Mouse (Mus musculus) liver, embryonic 12.5 days (tissue): Measurements from ENCODE around the gene Teddm1b. TPM values are rescaled to one million over a fixed set of nuclear protein-coding genes. Genes with fewer than 3 reads are reported as not detected.
A peak's percentile ranks its signal among the peaks of the same experiment; 100 is the strongest.

Experiments
- ATAC-seq: fragments of 200-750 bp; cut with Nextera tagmentation; 2 replicates; pipeline ENCODE4 v1.8.0; 2017; ENCODE audit warnings: moderate number of reproducible peaks, mild to moderate bottlenecking, moderate library complexity
- H3K27ac ChIP-seq: fragments of 300-500 bp; sonication (generic); 2 replicates; pipeline ENCODE4 v1.5.1; 2016; ENCODE audit warnings: mild to moderate bottlenecking
- H3K27me3 ChIP-seq: fragments of 300-500 bp; sonication (generic); replicated peaks from 2 replicates; pipeline ENCODE4 v1.6.1; 2016; ENCODE audit warnings: mild to moderate bottlenecking, moderate library complexity
- H3K36me3 ChIP-seq: fragments of 300-500 bp; sonication (generic); 2 replicates; pipeline ENCODE4 v1.6.1; 2016; ENCODE audit warnings: mild to moderate bottlenecking, moderate library complexity
- H3K4me1 ChIP-seq: fragments of 300-500 bp; sonication (generic); 2 replicates; pipeline ENCODE4 v1.6.1; 2016
- H3K4me2 ChIP-seq: fragments of 300-500 bp; sonication (generic); 2 replicates; pipeline ENCODE4 v1.6.1; 2016; ENCODE audit warnings: mild to moderate bottlenecking, moderate library complexity
- H3K4me3 ChIP-seq: fragments of 300-500 bp; sonication (generic); 2 replicates; pipeline ENCODE4 v1.5.1; 2016; ENCODE audit warnings: mild to moderate bottlenecking, moderate library complexity
- H3K9ac ChIP-seq: fragments of 300-500 bp; sonication (generic); 2 replicates; pipeline ENCODE4 v1.6.1; 2016; ENCODE audit warnings: mild to moderate bottlenecking, moderate library complexity
- H3K9me3 ChIP-seq: fragments of 300-500 bp; sonication (generic); replicated peaks from 2 replicates; pipeline ENCODE4 v1.6.1; 2016; ENCODE audit warnings: mild to moderate bottlenecking, moderate library complexity
- WGBS: fragments of 180-500 bp; shearing (Covaris S2); methylation state at CpG from one replicate; pipeline ENCODE4 v1.1.7; 2016; ENCODE audit not compliant: insufficient replicate concordance; 5-methylcytosine and 5-hydroxymethylcytosine counted together
- polyA plus RNA-seq: library from polyadenylated mRNA; unstranded; fragments of >200 nt; fragmentation: Nextera tagmentation; extraction: Ambion mirVana; gene quantifications from 2 replicates; pipeline ENCODE4 v1.2.1, GENCODE M21; 2016

The Teddm1b gene
- polyA plus RNA-seq, 1 experiment from 2014 or later: 0.25 TPM

GRCm38 (mm10) chr1:153905884-153906283, 31.7 kb downstream of the Teddm1b start:
- 88% methylated on average over 3 of the region's 3 CpGs for WGBS
- ATAC-seq: no peak
- peaks cover 84% of the 10 kb centered on the region for H3K36me3 ChIP-seq

GRCm38 (mm10) chr1:153908208-153908607, 34.1 kb downstream of the Teddm1b start:
- Histone ChIP-seq H3K4me3 (no peak overlapping the region), H3K27ac (no peak overlapping the region), H3K4me1 (peaks cover 16% of the 10 kb centered on the region), H3K4me2 (no peak overlapping the region), H3K36me3 (peaks cover 79% of the 10 kb centered on the region), H3K9ac (no peak overlapping the region), H3K9me3 (no peaks in the 10 kb centered on the region), H3K27me3 (no peaks in the 10 kb centered on the region)
- 81% methylated on average over 6 of the region's 6 CpGs for WGBS
- ATAC-seq: no peak

More at GRCm38 (mm10) chr1:153905884-153906283, 31.7 kb downstream of the Teddm1b start:
- Histone ChIP-seq H3K27ac (no peak overlapping the region), H3K27me3 (no peaks in the 10 kb centered on the region), H3K4me3 (no peak overlapping the region), H3K9ac (no peak overlapping the region), H3K4me2 (no peak overlapping the region), H3K9me3 (no peaks in the 10 kb centered on the region), H3K4me1 (peaks cover 38% of the 10 kb centered on the region)

GRCm38 (mm10) chr1:153908741-153909140, 34.6 kb downstream of the Teddm1b start:
- 84% methylated on average over 4 of the region's 4 CpGs for WGBS
- Histone ChIP-seq H3K9me3 (no peaks in the 10 kb centered on the region), H3K36me3 (peaks cover 74% of the 10 kb centered on the region), H3K27ac (no peak overlapping the region), H3K4me3 (no peak overlapping the region), H3K27me3 (no peaks in the 10 kb centered on the region), H3K4me1 (peaks cover 16% of the 10 kb centered on the region), H3K9ac (no peak overlapping the region), H3K4me2 (no peak overlapping the region)
- no peak for ATAC-seq

- ATAC-seq: no peak
- Histone ChIP-seq H3K9ac (no peak overlapping the region), H3K9me3 (no peaks in the 10 kb centered on the region), H3K4me3 (no peak overlapping the region), H3K4me2 (no peak overlapping the region), H3K27ac (no peak overlapping the region), H3K27me3 (no peaks in the 10 kb centered on the region), H3K36me3 (peaks cover 67% of the 10 kb centered on the region), H3K4me1 (peaks cover 16% of the 10 kb centered on the region)
- WGBS: 69% methylated on average over 10 of the region's 10 CpGs
Measured at GRCm38 (mm10) chr1:153909213-153909962, 35.2 kb downstream of the Teddm1b start.

GRCm38 (mm10) chr1:153909963-153910291, 35.8 kb downstream of the Teddm1b start:
- Histone ChIP-seq H3K27me3 (no peaks in the 10 kb centered on the region), H3K4me2 (no peak overlapping the region), H3K9ac (no peak overlapping the region), H3K9me3 (no peaks in the 10 kb centered on the region), H3K4me3 (no peak overlapping the region), H3K36me3 (peaks cover 62% of the 10 kb centered on the region), H3K4me1 (peaks cover 16% of the 10 kb centered on the region), H3K27ac (peak overlapping the region; percentile 36; the same call in 1 of the 2 replicates)
- WGBS: 72% methylated on average over 9 of the region's 9 CpGs
- ATAC-seq: peak; percentile 73

- ATAC-seq: no peak
- H3K4me1 ChIP-seq: peaks cover 16% of the 10 kb centered on the region
- peaks cover 57% of the 10 kb centered on the region for H3K36me3 ChIP-seq
- H3K27me3 ChIP-seq: no peaks in the 10 kb centered on the region
- H3K4me3 ChIP-seq: no peak overlapping the region
- H3K9me3 ChIP-seq: no peaks in the 10 kb centered on the region
- H3K27ac ChIP-seq: peak overlapping the region; percentile 36; the same call in 1 of the 2 replicates
- no peak overlapping the region for H3K4me2 ChIP-seq
- WGBS: 71% methylated on average over 5 of the region's 5 CpGs
- H3K9ac ChIP-seq: no peak overlapping the region
Measured at GRCm38 (mm10) chr1:153910423-153910822, 36.3 kb downstream of the Teddm1b start.

- peaks cover 16% of the 10 kb centered on the region for H3K4me1 ChIP-seq
- WGBS: 83% methylated on average over 6 of the region's 6 CpGs
- H3K4me3 ChIP-seq: no peak overlapping the region
- H3K9me3 ChIP-seq: no peaks in the 10 kb centered on the region
- H3K4me2 ChIP-seq: no peak overlapping the region
- H3K27ac ChIP-seq: no peak overlapping the region
- H3K36me3 ChIP-seq: peaks cover 48% of the 10 kb centered on the region
- no peaks in the 10 kb centered on the region for H3K27me3 ChIP-seq
- ATAC-seq: no peak
- no peak overlapping the region for H3K9ac ChIP-seq
Measured at GRCm38 (mm10) chr1:153911276-153911795, 37.2 kb downstream of the Teddm1b start.

GRCm38 (mm10) chr1:153913869-153914268, 39.7 kb downstream of the Teddm1b start:
- ATAC-seq: no peak
- Histone ChIP-seq H3K36me3 (peaks cover 23% of the 10 kb centered on the region), H3K4me1 (peaks cover 15% of the 10 kb centered on the region), H3K27me3 (no peaks in the 10 kb centered on the region), H3K27ac (no peak overlapping the region), H3K9me3 (no peaks in the 10 kb centered on the region), H3K9ac (no peak overlapping the region), H3K4me2 (no peak overlapping the region), H3K4me3 (no peak overlapping the region)
- 64% methylated on average over 3 of the region's 3 CpGs for WGBS

GRCm38 (mm10) chr1:153918521-153919206, 44.5 kb downstream of the Teddm1b start:
- H3K36me3 ChIP-seq: no peaks in the 10 kb centered on the region
- H3K4me3 ChIP-seq: no peak overlapping the region
- 74% methylated on average over 3 of the region's 3 CpGs for whole genome bisulfite sequencing
- no peak overlapping the region for H3K4me2 ChIP-seq
- H3K9ac ChIP-seq: no peak overlapping the region
- no peak for ATAC-seq
- no peaks in the 10 kb centered on the region for H3K9me3 ChIP-seq
- no peak overlapping the region for H3K27ac ChIP-seq
- no peaks in the 10 kb centered on the region for H3K4me1 ChIP-seq
- H3K27me3 ChIP-seq: no peaks in the 10 kb centered on the region

- Histone ChIP-seq H3K27me3 (no peaks in the 10 kb centered on the region), H3K9me3 (no peaks in the 10 kb centered on the region), H3K9ac (no peak overlapping the region), H3K4me1 (no peaks in the 10 kb centered on the region), H3K36me3 (no peaks in the 10 kb centered on the region), H3K27ac (no peak overlapping the region), H3K4me3 (no peak overlapping the region), H3K4me2 (no peak overlapping the region)
- ATAC-seq: no peak
- 65% methylated on average over 3 of the region's 3 CpGs for WGBS
Measured at GRCm38 (mm10) chr1:153921642-153922041, 47.5 kb downstream of the Teddm1b start.

GRCm38 (mm10) chr1:153922571-153923021, 48.5 kb downstream of the Teddm1b start:
- Histone ChIP-seq H3K36me3 (no peaks in the 10 kb centered on the region), H3K4me2 (no peak overlapping the region), H3K9ac (no peak overlapping the region), H3K9me3 (no peaks in the 10 kb centered on the region), H3K27me3 (no peaks in the 10 kb centered on the region), H3K27ac (no peak overlapping the region), H3K4me3 (no peak overlapping the region), H3K4me1 (no peaks in the 10 kb centered on the region)
- no peak; the same call in 1 of the 2 replicates for ATAC-seq
- 36% methylated on average over 5 of the region's 5 CpGs for WGBS
